Mouse (Mus musculus) ES-E14 (cell line): Measurements from ENCODE around the gene Prrc2b.

Experiments used
- CHD2 ChIP-seq: IDR thresholded peaks from 2 replicates; pipeline ENCODE4 v1.6.1; 2014; ENCODE audit warnings: mild to moderate bottlenecking, low read depth, low read length, inconsistent platforms
- HCFC1 ChIP-seq: IDR thresholded peaks from 2 replicates; pipeline ENCODE4 v1.6.1; 2012; ENCODE audit warnings: low read length, inconsistent platforms, borderline replicate concordance; ENCODE audit not compliant: insufficient read depth
- ZC3H11A ChIP-seq: IDR thresholded peaks from 2 replicates; pipeline ENCODE4 v1.6.1; 2012; ENCODE audit warnings: low read depth, mild to moderate bottlenecking, inconsistent platforms, low read length, borderline replicate concordance
- ZNF384 ChIP-seq: IDR thresholded peaks from 2 replicates; pipeline ENCODE4 v1.6.1; 2012; ENCODE audit warnings: low read depth, low read length, inconsistent platforms

DNA sequence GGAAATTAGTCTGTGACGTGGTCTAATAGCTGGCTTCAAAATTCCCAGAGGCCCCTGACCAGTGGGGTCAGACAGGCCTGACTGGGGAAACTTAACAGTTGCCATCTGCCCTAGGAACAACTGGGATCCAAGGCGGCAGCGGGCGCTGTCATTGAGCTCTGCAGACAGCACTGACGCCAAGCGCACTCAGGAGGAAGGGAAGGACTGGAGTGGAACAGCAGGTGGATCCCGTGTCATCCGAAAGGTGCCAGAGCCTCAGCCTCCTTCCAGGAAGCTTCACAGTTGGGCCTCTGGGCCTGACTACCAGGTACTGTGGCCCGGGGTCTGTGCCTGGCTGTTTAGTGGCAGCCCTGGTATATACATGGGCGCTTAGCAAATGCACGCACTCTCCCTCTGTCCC, 49.8 kb downstream of the Prrc2b start:
- TF ChIP-seq HCFC1 (no peak), ZNF384 (no peak), ZC3H11A (no peak), CHD2 (no peak)
